Mouse (Mus musculus) hindlimb bud, embryonic 11.5 days (tissue): Measurements from ENCODE around the gene Dnm1l.
"Not testable (repeated sequence)": the region's sequence is repeated elsewhere in the genome, so short reads cannot be mapped to it uniquely, and the experiment has no call there.

ENCODE experiments used
- DNase-seq: peaks from one replicate; pipeline ENCODE4 v3.0.0-alpha.2; 2012; ENCODE audit warnings: low read depth, low spot score; ENCODE audit errors: extremely low spot score

Gene Dnm1l

GRCm38 (mm10) chr16:16358481-16359100, at the start of gene Dnm1l:
Dnm1l (minus strand) TSS chr16:16358959.
- peak; percentile 41 for DNase-seq

- DNase-seq: not testable (repeated sequence)
Observed at GRCm38 (mm10) chr16:16367217-16367616, 8.5 kb upstream of the Dnm1l start.

GRCm38 (mm10) chr16:16359101-16359482, 333 bp upstream of the Dnm1l start:
- DNase-seq: not testable (repeated sequence)

GRCm38 (mm10) chr16:16357908-16358307, 851 bp downstream of the Dnm1l start:
- no peak for DNase-seq

- DNase-seq: no peak
Observed at GRCm38 (mm10) chr16:16346420-16346819, 12.3 kb downstream of the Dnm1l start.

GRCm38 (mm10) chr16:16325775-16326336, 32.9 kb downstream of the Dnm1l start:
- no peak for DNase-seq

- no peak for DNase-seq
Observed at GRCm38 (mm10) chr16:16311319-16311718, 47.4 kb downstream of the Dnm1l start.

GRCm38 (mm10) chr16:16303888-16304287, 54.9 kb downstream of the Dnm1l start:
- DNase-seq: no peak

GRCm38 (mm10) chr16:16303138-16303827, 55.5 kb downstream of the Dnm1l start:
- no peak for DNase-seq

GRCm38 (mm10) chr16:16302369-16303137, 56.2 kb downstream of the Dnm1l start, which contains the start of gene Yars2:
Yars2 (plus strand) TSS chr16:16302965.
- DNase-seq: peak; percentile 71

- no peak for DNase-seq
Observed at GRCm38 (mm10) chr16:16273752-16274151, 85.0 kb downstream of the Dnm1l start.

GRCm38 (mm10) chr16:16272978-16273377, 85.8 kb downstream of the Dnm1l start:
- no peak for DNase-seq

GRCm38 (mm10) chr16:16262436-16262835, 96.3 kb downstream of the Dnm1l start:
- no peak for DNase-seq
